Mouse (Mus musculus): Measurements from ENCODE around the gene Pip4k2a. TPM values are rescaled to one million over a fixed set of nuclear protein-coding genes. Genes with fewer than 3 reads are reported as not detected.
"Not testable (repeated sequence)": the region's sequence is repeated elsewhere in the genome, so short reads cannot be mapped to it uniquely, and the experiment has no call there.

Pip4k2a gene
- 10 to 100 TPM; 34.3 to 44.2 TPM for total RNA-seq (2021)

DNA sequence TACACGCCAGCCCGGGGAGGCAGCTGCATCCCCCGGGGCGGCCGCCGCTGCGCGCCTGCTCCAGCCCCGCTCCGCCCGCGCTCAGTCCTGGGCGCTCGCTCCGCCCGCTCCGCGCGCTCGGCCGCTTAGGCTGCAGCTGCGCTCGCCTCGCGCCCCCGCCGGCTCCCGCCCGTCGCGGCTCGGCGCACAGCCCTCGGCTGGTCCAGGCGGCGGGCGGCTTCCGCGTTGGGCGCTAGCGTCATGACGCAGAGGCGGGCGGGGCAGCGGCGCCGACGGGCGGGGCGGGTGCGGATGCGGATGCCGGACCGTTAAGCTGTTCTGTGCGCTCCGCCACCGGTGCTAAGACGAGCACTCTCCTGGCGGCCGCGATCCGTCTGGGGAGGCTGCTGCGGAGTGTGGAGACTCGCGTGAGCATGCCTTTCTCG is at the start of gene Pip4k2a, which contains the start of gene 4930426L09Rik:
Pip4k2a (minus strand) TSS at position 73 of the 425 bp plus-strand sequence.
4930426L09Rik (plus strand) TSS at position 290 of the 425 bp plus-strand sequence.
- intact Hi-C loops (cut with DNase I): loop anchor here (10.0 kb wide), 1 partner anchor 323 kb away; the partner anchor contains the start of genes Bmi1 and Commd3

DNA sequence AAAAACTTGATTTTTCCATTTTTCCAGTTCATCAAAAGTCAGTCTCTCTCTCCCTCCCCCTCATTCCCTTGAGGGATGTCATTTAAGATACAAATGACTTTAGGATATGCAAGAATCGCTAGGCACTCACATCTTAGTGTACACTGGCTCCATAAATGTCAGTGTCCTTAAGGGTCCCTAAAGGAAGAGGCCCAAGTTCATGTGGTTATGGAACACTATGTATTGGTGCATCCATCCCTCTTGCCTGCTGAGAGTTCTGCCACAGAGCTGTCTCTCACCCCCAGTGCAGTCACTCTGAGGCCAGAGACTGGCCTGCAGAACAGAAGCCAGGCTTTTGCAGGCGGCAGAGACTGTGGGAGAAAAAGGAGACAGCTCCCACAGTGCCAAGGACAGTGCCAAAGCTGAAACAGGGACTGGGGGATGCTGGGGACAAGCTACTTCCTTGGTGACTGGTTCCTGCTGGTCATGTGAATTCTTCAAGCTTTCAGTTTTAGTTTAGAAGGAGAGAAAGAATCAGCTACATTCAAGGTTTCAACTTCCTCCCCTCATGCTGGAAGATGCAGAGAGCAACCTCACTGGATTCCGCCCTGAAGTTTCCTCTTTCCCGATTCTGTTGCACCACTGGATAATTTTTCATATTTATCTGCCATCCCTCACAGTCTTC is 40.1 kb upstream of the Pip4k2a start:
- intact Hi-C loops (cut with DNase I): no loop called here
- DNase-seq: no peak

More for the DNA sequence above, at the start of gene Pip4k2a, which contains the start of gene 4930426L09Rik:
- peak; percentile 92 for DNase-seq

DNA sequence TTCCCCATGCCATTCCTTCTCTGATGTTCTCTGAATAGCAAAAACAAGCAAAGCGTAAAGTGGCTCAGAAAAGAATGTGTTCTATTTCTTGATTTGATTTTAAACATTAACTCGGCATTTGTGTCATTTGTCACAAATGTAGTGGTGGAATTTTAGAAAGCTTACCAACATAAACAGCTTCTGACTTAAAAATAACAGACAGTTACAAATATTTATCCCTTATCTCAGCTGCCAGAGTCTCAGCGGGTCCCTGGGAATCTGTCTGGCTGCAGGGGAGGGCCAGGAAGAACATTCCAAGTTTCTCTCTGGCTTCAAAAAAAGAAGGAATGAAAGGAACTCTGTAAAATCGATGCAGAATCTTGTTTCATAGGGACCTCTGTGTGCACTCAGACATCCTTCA is 39.5 kb upstream of the Pip4k2a start:
- intact Hi-C loops (cut with DNase I): no loop called here

DNA sequence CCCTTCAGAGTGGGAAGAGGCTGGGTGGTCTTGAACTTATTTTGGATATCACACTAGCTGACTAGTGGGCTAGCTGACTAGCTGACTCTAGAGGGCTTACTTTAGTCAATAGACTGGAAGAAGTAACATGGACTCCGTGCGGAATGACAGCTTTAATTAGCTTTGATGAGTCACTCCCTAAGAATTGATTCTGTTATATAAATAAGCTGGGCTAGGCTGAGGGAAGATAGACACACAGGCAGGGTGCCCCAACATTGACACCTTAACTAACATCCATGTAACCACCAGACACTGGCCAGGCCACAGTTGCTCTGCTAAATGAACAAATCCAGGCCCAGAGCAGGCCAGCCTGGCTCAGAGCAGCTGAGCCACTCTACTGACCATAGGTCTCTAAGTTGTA is 26.9 kb upstream of the Pip4k2a start:
- intact Hi-C loops (cut with DNase I): no loop called here
- DNase-seq: no peak

More for the DNA sequence above, 39.5 kb upstream of the Pip4k2a start:
- DNase-seq: no peak

DNA sequence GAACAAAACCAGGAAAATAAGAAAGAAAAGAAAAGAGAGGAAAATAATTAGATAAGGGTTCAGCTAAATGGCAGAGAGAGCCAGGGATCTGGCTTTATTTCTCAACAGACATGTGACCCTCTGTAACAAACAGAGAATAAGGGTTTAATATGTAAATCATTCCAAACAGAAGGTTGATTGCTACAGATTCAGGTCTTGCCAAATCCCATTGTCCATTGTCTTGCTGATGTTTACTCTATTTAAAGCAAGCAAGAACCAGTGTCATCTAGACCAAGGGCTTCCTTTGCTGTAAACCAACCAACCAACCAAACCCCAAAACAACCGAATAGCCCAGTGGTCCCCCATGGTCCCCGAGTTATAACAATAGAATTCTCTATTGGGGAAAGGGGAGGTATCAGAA is 20.1 kb upstream of the Pip4k2a start:
- intact Hi-C loops (cut with DNase I): no loop called here
- no peak for DNase-seq

DNA sequence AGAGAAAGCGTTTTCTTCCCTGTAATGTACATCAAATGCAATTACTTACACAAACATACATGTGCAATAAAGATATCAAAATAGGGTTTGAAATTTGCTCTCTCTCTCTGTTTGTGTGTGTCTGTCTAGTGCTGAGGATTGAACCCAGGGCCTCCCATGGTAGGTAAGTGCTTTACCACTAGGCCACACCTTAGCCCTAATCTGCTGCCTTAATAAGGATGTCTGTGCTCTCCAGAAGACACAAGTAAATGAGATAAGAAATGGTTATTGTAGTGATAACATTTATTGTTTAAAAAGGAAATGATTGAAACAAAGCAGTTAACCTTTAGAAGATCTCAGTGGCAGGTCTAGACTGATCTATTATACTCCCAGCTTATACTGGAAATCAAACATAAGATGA is 18.9 kb upstream of the Pip4k2a start:
- intact Hi-C loops (cut with DNase I): no loop called here

DNA sequence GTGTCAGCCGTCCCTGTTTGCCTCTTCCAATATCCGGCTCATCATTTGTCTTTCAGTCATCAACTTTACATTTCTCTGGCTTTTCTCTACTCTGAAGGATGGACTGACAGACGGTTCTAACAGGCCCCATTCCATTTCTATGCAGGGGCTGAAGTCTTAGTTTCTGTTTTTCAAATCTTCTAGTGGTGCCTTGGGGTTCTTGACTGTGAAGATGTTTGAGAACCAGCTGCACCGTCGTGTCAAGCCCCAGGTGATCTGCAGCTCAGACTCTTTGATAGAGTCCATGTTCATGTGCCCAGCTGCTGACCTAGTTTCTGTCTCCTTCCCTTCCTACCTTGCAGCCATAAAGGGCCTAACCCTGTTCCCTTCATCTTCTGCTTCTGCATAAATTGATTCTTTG is 18.4 kb upstream of the Pip4k2a start:
- DNase-seq: no peak
- intact Hi-C loops (cut with DNase I): no loop called here

More for the DNA sequence above, 18.9 kb upstream of the Pip4k2a start:
- DNase-seq: no peak

DNA sequence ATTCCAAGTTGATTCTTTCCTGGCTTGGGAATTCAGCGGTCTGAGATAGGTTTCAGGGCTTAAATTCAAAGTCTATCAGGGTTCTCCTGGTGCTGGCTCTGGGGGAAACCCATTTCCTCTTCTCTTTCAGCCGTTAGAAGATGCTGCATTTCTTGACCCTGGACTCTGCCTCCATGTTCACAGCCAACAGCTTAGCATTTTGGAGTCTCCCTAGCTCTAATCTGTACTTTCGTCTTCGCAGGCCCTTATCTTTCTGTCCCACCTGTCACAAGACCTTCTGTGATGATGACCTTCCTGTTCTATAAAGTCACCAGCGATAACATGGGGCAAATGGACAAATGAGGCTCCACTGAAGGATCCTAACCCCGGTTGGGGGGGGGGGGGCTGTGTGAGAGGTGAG is 13.5 kb upstream of the Pip4k2a start:
- no peak for DNase-seq
- intact Hi-C loops (cut with DNase I): no loop called here

DNA sequence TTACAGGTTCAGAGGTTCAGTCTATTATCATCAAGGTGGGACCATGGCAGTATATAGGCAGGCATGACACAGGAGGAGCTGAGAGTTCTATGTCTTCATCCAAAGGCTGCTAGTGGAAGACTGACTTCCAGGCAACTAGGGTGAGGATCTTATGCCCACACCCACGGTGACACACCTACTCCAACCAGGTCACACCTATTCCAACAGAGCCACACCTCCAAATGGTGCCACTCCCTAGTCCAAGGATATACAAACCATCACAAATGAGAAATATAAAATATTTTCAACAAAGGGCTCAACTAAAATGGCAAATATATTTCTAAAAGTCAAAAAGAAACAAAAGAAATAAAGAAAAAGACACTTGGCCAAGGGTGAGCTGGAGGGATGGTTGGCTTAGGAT is 12.6 kb upstream of the Pip4k2a start:
- intact Hi-C loops (cut with DNase I); DNase-seq: not testable (repeated sequence)

DNA sequence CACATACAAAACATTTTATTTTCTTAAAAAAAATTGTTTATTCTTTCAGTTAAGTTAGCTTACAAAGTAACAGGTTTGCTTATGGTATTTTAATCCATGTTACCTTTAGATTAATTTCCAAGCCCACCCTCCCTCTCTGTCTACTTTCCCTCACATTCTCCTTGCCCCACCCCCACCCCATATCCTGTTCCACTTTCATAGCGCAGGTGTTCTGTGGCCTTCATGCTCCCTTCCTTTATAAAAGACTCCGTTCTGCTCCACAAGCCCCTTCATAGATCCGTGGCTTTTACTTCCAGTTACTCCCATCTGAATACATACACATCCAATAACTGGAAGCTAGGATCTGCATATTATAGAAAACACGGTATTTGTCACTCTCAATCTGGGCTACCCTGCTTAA is 9.7 kb upstream of the Pip4k2a start:
- no peak for DNase-seq
- intact Hi-C loops (cut with DNase I): loop anchor here (10.0 kb wide), 1 partner anchor 133 kb away; no protein-coding TSS in a partner anchor

DNA sequence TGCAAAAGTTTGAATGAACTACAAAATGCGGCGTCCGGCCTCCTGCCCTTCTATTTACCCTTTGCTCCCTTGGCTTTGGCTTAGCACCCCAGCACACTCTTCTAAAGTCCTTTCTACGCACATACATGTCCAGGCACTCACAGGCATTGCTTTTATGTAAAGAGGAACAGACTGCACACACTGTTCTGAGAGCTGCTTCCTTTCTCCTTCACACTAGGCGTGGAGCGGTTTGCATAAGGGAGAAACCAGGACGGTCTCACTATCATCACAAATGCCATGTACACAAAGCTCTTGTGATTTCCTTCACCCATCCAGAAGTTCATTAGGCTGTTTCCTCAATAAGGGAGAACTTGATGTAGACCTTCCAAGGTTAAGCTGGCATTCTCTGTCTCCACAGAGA is 8.2 kb upstream of the Pip4k2a start:
- intact Hi-C loops (cut with DNase I): loop anchor here (10.0 kb wide), 1 partner anchor 131 kb away; no protein-coding TSS in a partner anchor
- DNase-seq: no peak

DNA sequence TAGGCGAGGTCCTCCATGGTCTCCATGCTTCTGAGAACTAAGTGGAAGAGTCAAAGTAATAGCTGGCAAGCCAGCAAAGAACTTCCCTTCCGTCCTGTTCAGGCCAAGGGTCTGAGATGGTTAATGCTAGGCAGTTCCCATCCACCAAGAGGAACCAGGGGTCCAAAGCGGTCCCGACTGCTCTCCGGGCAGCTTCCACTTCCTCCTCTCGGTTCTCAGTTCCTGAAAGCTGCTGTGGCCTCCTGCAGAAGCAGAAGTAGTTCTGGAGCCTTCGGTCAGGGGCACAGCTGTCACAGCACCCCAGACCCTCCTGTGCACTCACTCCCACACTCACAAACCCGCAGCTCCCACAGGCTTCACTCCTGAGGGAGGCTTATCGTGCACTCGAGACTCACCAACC is 6.9 kb upstream of the Pip4k2a start:
- peak; percentile 2 for DNase-seq
- intact Hi-C loops (cut with DNase I): loop anchor here (10.0 kb wide), 1 partner anchor 130 kb away; no protein-coding TSS in a partner anchor

DNA sequence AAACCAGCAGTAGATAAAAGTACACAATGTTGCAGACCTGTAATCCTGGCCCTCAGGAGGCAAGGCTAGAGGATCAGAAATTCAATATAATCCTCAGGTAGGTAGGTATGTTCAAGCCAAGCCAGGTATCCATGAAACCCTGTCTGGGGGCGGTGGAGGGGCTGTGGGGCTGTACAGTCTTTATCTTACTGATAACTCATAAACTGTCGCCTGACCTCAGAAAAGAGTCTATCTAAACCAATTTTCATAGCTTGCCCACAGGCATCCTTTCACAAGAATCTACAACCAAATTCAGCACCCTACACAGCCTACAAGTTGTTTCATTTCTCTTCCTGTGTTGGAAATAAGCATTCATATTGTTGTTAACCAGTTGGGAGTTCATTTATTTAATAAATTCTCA is 1.5 kb upstream of the Pip4k2a start:
- intact Hi-C loops (cut with DNase I): loop anchor here (10.0 kb wide), 1 partner anchor 325 kb away; the partner anchor contains the start of genes Bmi1 and Commd3
- DNase-seq: no peak

DNA sequence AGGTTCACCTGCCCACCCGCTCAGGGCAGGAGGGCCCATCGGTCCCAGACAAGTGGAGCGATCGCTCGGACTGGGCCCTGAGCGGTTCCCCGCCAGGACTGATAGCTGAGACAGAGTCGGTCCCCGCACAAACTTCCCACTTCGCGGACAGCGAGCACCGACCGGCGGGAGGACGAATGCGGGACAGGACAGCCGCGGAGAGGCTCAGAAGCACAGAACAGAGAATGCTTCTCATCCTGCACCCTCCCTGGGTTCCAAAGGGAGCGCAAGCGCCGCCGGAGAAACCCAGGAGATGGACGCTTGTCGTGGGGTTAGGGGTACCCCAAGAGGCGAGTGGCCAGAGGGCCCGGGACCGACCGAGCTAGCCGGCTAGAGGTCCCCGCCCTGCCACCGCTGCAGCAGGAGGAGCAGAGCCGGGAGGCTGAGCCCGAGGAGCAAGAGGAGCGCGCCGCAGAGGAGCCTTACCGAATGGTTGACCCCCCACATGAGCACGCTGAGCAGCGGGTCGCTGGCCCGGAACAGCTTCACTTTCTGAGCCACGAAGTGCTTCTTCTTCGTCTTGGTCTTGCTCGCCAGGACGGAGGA is 447 bp downstream of the Pip4k2a start:
- intact Hi-C loops (cut with DNase I): loop anchor here (10.0 kb wide), 1 partner anchor 323 kb away; the partner anchor contains the start of genes Bmi1 and Commd3
- DNase-seq: peak; percentile 53

DNA sequence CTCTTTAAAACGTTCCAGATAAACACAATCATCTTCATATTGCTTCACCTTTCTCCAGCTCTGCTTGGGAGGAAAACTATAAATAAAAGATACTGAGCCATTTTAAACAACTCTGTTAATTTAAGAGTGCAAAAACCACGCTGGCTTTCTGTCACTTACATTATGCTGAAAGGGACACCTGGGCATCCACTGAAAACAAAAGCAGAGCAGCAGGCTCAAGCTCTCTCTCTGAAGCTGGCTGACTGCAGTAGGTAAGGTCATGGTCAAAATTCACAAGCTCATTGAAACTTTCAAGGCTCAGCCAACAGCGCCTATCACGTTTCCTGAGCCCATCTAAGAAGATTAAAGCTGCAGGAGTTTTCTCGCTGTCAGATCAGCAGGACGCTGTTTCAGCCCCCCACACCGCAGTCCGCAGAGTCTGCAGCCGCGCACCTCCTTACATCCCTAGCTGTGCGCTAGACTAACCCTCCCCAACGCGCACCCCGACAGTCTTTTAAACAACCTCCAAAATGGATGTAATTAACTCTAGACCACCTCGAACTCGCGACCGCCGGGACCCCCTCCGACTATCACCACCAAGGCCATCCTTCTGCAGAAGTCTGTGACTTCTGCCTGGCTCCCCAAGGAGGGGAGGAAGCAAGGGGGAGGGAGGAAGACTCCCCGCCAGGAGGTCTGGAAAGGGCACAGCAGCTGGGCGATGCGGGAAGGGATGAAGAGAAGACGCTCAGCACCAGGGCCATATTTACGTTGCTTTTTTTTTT is 1.3 kb downstream of the Pip4k2a start:
- DNase-seq: peak; percentile 27
- intact Hi-C loops (cut with DNase I): loop anchor here (10.0 kb wide), 1 partner anchor 322 kb away; the partner anchor contains the start of genes Bmi1 and Commd3

DNA sequence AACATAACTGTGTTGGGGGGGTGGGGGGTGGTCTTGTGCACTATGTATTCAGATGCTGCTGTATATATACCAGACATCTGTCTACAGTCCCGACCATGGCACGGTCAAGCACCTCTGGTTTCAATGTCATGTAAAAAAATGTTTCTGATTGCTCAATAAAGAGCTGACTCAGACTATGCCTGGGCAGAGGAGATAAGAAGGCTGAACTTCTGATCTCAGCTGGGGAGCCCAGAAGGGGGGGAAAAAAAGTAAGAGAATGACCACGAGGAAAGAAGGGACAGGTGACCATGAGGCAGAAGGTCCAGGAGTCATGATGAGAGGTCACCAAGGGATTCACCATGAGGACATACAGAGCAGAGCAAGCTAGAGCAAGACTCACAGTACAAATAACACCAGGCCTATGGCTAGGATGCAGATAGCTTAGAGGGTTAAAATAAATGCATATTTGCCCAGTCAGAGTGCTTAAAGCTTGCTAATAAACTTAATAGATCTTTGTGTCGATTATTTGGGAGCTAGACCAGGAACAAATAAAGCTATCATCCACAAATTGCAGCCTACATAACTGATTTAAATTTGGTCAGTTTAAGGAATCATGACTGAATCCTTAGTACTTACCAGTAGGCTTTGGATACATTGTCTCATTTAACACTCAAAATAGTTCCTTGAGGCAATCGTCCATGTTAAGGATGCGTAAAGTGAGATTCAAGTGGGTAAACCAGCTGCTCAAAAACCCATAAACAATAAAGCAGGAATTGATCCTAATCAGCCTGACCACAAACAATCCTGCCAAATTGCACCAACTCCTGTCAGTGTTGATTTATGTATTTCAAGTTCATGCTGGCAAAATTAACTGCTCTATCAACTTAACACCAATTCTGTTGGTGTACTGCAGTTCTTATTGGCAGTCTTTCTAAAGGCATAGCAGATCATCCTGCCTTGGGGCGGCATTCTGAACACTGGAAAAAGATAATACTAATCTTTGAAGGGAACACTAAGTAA is 5.1 kb downstream of the Pip4k2a start:
- intact Hi-C loops (cut with DNase I): loop anchor here (10.0 kb wide), 1 partner anchor 318 kb away; the partner anchor contains the start of genes Bmi1 and Commd3
- DNase-seq: no peak

DNA sequence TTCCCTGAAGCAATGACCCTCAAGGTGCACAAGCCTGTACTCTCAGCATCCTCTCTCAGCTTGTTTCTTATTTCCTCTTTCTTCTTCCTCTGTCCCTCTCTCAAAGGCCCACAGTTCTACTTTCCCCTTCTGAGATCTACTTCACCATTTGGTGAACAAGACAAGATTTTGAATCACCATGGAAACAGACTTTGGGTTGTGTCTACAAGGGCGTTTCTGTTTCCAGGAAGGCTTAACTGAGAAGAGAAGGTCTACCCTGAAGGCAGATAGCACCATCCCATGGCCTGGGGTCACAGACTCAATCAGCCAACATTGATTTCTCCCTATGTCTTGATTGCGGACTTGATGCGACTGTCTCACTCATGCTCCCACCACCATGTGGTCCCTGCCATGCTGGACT is 9.0 kb downstream of the Pip4k2a start:
- DNase-seq: no peak
- intact Hi-C loops (cut with DNase I): no loop called here

DNA sequence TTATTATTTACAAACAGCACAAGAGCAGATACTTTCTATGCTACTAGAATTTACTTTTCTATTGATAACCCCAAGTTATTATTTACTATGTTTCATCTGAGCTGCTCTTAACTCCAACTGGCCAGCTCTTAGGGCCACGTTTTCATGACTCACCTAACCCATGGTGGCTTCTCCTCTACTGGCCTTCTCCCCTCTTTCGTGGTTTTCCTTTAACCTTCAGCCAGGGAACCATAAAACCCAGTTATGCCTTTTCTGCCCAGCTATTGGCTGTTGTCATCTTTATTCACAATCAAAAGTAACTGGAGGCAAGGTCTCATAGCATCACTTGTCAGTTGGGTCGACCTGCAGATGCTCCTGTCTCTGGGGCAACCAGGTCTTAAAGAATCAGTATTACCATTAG is 12.4 kb downstream of the Pip4k2a start:
- intact Hi-C loops (cut with DNase I): no loop called here
- no peak for DNase-seq

DNA sequence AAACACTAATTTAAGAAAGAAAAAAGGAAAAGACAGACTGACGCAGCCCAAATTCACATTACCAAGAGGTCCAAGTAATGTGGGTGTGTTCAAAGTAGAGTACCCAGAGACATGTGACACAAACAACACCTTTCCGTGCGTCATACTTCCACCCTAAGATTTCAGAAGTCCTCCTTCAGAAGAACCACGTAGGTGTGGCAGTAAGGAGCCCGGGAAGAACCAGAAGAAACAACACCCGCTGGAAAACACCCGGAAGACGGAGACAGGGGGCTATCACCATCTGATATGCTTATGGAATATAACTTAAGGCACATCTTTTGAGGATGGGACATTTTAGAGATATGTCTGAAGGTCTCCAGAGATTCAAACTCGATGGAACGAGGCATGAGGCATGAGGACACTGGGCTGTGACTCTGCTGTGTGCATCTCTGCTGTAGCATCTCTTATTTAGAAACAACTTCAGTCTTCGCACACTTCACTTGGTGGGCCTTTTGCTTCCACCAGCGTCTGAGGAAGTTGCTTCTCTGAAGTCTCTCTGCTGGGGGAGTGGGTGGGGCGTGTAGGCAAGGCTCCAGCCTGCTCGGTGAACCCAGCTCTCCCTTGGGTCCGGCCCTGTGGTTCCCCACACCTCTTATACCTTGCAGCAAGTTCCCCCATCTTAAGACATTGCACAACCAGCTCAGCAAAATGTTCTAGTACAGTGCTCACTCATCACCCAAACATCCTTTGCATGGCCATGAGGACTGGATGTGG is 13.7 kb downstream of the Pip4k2a start:
- intact Hi-C loops (cut with DNase I): no loop called here
- no peak for DNase-seq

Measured in left cerebral cortex, postnatal 4 days (tissue).